Mouse (Mus musculus) MEL (cell line): ENCODE measurements at regions not wholly inside any gene's neighbourhood (a gene's known extent, or its start where the extent isn't known, plus 50 kb on each side); places are given as distances from the start of the nearest gene placed in this dataset.

Experiments
- CTCF ChIP-seq, 3 experiments: IDR thresholded peaks in 2 of 3; conservative IDR thresholded peaks in 1 of 3; 2 replicates each; pipeline ENCODE4 v1.5.1; 2011 to 2012; ENCODE audit warnings: low read length in 3 of 3, low read depth in 2 of 3, mild to moderate bottlenecking in 2 of 3, improper control_type of control experiment in 1 of 3, inconsistent platforms in 1 of 3, mixed read lengths in 1 of 3, moderate library complexity in 1 of 3; ENCODE audit not compliant: control insufficient read depth in 1 of 3, insufficient read depth in 1 of 3, poor library complexity in 1 of 3, severe bottlenecking in 1 of 3
- ELF1 ChIP-seq: IDR thresholded peaks from 2 replicates; pipeline ENCODE4 v1.6.1; 2014; ENCODE audit warnings: low read depth, mild to moderate bottlenecking, inconsistent platforms, low read length, improper control_type of control experiment, moderate library complexity
- GATA1 ChIP-seq: IDR thresholded peaks from 2 replicates; pipeline ENCODE4 v1.6.1; 2011; ENCODE audit warnings: low read depth, low read length, improper control_type of control experiment
- JUND ChIP-seq: IDR thresholded peaks from 2 replicates; pipeline ENCODE4 v1.6.1; 2011; ENCODE audit warnings: low read depth, mild to moderate bottlenecking, improper control_type of control experiment, low read length
- MAFK ChIP-seq: IDR thresholded peaks from 2 replicates; pipeline ENCODE4 v1.6.1; 2011; ENCODE audit warnings: low read depth, mild to moderate bottlenecking, low read length, improper control_type of control experiment, borderline replicate concordance
- POLR2A ChIP-seq, 2 experiments: IDR thresholded peaks; 2 replicates each; pipeline ENCODE4 v1.6.1; 2011 to 2012; ENCODE audit warnings: low read length in 2 of 2, mild to moderate bottlenecking in 2 of 2, control low read depth in 1 of 2, improper control_type of control experiment in 1 of 2, low read depth in 1 of 2, moderate library complexity in 1 of 2; ENCODE audit not compliant: control insufficient read depth in 1 of 2, insufficient read depth in 1 of 2, poor library complexity in 1 of 2
- POLR2AphosphoS5 ChIP-seq: IDR thresholded peaks from 2 replicates; pipeline ENCODE4 v1.6.1; 2012; ENCODE audit warnings: low read depth, borderline replicate concordance, mild to moderate bottlenecking, inconsistent platforms, low read length, moderate library complexity, mixed read lengths
- RCOR1 ChIP-seq: IDR thresholded peaks from 2 replicates; pipeline ENCODE4 v1.6.1; 2012; ENCODE audit warnings: low read depth, mild to moderate bottlenecking, inconsistent platforms, low read length, improper control_type of control experiment

DNA sequence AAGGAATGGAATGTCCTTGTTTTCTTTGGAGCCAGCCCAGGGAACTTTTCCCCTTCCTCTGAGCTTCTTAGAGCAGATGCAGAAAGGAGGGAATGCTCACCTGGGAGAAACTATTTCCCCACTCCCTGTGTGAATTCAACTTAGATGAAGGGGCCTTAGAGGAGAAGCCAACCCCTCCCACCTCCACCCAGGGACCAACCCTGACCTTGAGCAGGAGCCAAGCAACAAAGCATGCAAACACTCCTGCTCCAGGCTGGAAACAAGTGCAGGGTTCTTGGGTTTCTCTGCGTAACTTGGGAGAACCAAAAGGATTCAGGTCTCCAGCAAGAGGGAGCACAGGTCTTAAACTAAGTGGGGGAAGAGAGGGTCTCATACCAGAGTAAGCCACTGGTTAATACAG, 98.0 kb upstream of the 9330182O14Rik start:
- TF ChIP-seq GATA1 (no peak), CTCF (IDR thresholded peaks at IDR 0.05 in 2 of 3, conservative IDR thresholded peaks at IDR 0.05 in 1 of 3; ENCODE audit: control insufficient read depth in 1 of 3, insufficient read depth in 1 of 3, low read depth in 2 of 3, low read length in 3 of 3, poor library complexity in 1 of 3, severe bottlenecking in 1 of 3) (no peak), POLR2AphosphoS5 (no peak), MAFK (no peak), RCOR1 (no peak), POLR2A (IDR thresholded peaks at IDR 0.05; ENCODE audit: control insufficient read depth in 1 of 2, insufficient read depth in 1 of 2, low read depth in 1 of 2, low read length in 2 of 2, poor library complexity in 1 of 2) (no peak), JUND (no peak), ELF1 (no peak)
